Mouse (Mus musculus) macrophage (primary cell): ENCODE data around the gene Ndufb6. TPM values are rescaled to one million over a fixed set of nuclear protein-coding genes. Genes with fewer than 3 reads are reported as not detected.

Source experiments
- H3K27ac ChIP-seq: fragments of 350-480 bp; formaldehyde crosslinking; 2 replicates; pipeline ENCODE4 v1.9.0; 2021
- H3K36me3 ChIP-seq: fragments of 350-480 bp; formaldehyde crosslinking; 2 replicates; pipeline ENCODE4 v1.9.0; 2021; ENCODE audit errors: inconsistent target
- H3K4me3 ChIP-seq: fragments of 350-480 bp; formaldehyde crosslinking; 2 replicates; pipeline ENCODE4 v1.9.0; 2021; ENCODE audit errors: inconsistent target
- H3K79me2 ChIP-seq: fragments of 350-480 bp; formaldehyde crosslinking; 2 replicates; pipeline ENCODE4 v1.9.0; 2021; ENCODE audit errors: inconsistent target
- WGBS: methylation state at CpG from one replicate; pipeline ENCODE4 v1.1.7; 2026; ENCODE audit warnings: inconsistent platforms; ENCODE audit not compliant: missing documents; 5-methylcytosine and 5-hydroxymethylcytosine counted together
- polyA plus RNA-seq: library from polyadenylated mRNA; stranded (reverse); fragments of 250-400 nt; gene quantifications from 3 replicates; pipeline ENCODE4 v1.2.4, GENCODE M21; 2018; ENCODE audit warnings: inconsistent platforms

Ndufb6 gene
- polyA plus RNA-seq, 1 experiment from 2014 or later = 20.0 TPM

GRCm38 (mm10) chr4:40239409-40240271, 39.6 kb downstream of the Ndufb6 start, which contains the start of gene Ddx58:
Gene Ddx58, minus strand, starts transcription at chr4:40239828.
- Histone ChIP-seq H3K79me2 (peaks cover 49% of the 10 kb centered on the region), H3K27ac (peak within 1 kb of the TSS; percentile 82), H3K4me3 (peak within 1 kb of the TSS; percentile 92), H3K36me3 (peaks cover 6% of the 10 kb centered on the region)
- 3% methylated on average over 35 of the region's 35 CpGs for WGBS

DNA sequence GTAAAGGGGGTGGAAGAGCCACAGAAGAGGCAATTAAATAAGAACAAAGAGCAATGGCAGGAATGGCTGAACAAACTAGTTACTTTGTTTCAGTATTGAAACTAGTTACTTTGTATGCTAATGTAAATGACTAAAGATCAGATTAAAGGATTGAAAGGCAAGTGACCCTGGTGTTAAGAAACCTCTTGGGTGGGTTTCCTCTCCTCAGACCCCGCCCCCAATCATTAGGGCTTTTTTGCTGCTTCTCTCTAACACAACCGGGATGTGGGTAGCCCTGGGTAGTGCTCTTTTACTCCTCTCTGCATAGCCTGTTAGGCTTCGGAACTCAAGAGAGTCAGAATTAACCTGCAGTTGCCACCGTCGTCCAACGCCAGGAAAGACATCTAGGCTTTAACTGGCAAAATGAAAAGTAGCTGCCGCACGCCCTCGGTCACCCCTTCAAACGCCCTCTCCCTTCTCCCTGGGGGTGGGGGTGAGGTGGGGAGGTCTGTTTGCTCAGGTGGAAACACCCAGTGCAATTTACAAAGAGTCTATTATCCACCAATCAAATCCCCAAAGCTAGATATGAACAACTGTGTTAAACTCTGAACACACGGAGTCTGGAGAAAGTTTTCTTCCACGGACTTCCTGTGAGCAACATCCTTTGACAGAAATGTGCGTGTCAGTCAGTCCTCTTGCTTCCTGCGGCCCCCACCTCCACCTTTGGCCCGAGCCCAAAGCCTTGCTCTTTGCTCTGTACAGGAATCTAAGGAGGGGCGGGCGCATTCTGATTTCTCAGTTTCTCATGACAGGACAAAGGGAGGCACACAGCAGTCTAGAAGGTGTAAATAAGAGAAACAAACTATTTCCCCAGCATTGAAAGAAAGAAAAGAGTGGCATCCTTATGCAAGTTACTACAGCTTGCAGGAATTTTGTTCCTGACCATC, 40.5 kb downstream of the Ndufb6 start:
- H3K4me3 ChIP-seq = peak overlapping the region; percentile 92
- under 1% methylated on average over 17 of the region's 17 CpGs for WGBS
- H3K36me3 ChIP-seq = peaks cover 14% of the 10 kb centered on the region
- peak overlapping the region; percentile 82 for H3K27ac ChIP-seq
- H3K79me2 ChIP-seq = peaks cover 58% of the 10 kb centered on the region

DNA sequence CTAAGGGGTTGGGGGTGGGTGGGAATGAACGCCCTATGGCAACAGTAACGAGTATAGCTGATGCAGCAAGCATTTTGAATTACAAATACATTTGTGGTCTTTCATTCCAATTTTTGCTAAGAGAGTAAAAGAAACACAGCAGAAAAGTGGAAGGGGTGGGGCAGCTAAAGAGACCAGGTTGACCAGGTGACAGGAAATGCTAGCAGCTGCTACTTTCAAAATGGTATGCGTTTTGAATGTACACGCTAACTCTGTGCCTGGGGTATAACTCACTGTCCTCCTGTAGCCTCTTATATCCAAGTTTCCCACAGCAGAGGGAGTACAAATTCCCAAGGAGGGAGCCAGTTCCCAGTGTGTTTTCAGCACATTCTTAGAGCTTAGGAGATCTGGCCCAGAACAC, 42.4 kb downstream of the Ndufb6 start:
- WGBS = 58% methylated on average over 4 of the region's 4 CpGs
- Histone ChIP-seq H3K36me3 (peaks cover 24% of the 10 kb centered on the region), H3K79me2 (peaks cover 77% of the 10 kb centered on the region), H3K4me3 (no peak overlapping the region), H3K27ac (no peak overlapping the region)

- no peak overlapping the region for H3K4me3 ChIP-seq
- peaks cover 98% of the 10 kb centered on the region for H3K79me2 ChIP-seq
- WGBS = 98% methylated on average over 6 of the region's 6 CpGs
- no peak overlapping the region for H3K27ac ChIP-seq
- peaks cover 47% of the 10 kb centered on the region for H3K36me3 ChIP-seq
Observed at GRCm38 (mm10) chr4:40234256-40234655, 45.0 kb downstream of the Ndufb6 start.

- WGBS = 19% methylated on average over 2 of the region's 7 CpGs
- peaks cover 87% of the 10 kb centered on the region for H3K79me2 ChIP-seq
- H3K27ac ChIP-seq = no peak overlapping the region
- peaks cover 58% of the 10 kb centered on the region for H3K36me3 ChIP-seq
- no peak overlapping the region for H3K4me3 ChIP-seq
Observed at GRCm38 (mm10) chr4:40233062-40233664, 46.1 kb downstream of the Ndufb6 start.

GRCm38 (mm10) chr4:40229723-40230122, 49.5 kb downstream of the Ndufb6 start:
- Histone ChIP-seq H3K27ac (no peak overlapping the region), H3K79me2 (peaks cover 53% of the 10 kb centered on the region)
- 96% methylated on average over 6 of the region's 6 CpGs for WGBS

DNA sequence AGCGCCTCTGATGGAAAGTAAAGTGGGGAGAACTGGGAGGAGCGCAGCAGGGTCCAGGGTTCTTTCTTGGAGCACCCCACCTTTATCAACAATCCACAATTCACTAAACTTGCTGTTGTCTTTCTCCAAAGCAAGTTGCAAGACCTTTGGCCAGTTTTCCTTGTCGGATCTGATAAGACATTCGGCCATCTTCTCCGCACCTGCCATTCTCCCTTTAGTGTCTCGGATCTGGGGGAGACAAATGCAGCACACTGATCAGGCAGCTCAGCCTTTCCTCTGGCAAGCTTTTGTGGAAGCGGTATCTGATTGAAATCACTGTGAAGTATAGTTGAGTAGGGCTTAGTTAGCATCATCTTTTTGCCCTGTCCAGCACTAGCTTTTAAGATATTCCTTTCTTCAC, 51.3 kb downstream of the Ndufb6 start:
- peaks cover 92% of the 10 kb centered on the region for H3K36me3 ChIP-seq
- whole genome bisulfite sequencing = 100% methylated on average over 7 of the region's 7 CpGs
- no peak overlapping the region for H3K27ac ChIP-seq
- H3K79me2 ChIP-seq = peaks cover 35% of the 10 kb centered on the region
- no peak overlapping the region for H3K4me3 ChIP-seq

More at GRCm38 (mm10) chr4:40229723-40230122, 49.5 kb downstream of the Ndufb6 start:
- H3K4me3 ChIP-seq = no peak overlapping the region
- H3K36me3 ChIP-seq = peaks cover 87% of the 10 kb centered on the region

DNA sequence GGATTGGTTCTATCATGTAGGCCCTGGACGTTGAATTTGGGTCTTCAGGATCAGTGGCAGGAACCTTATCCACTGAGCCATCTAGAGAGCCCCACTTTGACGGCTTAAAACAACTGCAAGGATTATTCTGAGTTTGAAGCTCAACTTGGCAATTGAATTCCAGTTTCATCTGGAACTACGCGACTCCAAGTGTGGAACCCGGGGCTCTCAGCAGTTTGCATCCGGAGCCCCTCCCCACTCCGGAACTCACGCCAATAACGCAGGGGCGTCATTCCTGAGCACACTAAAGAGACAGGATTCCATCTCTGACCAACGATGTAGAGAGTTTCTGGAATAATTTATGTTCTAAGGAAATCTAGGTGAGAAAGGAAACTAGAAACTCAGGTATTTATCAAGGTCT, 52.1 kb downstream of the Ndufb6 start:
- Histone ChIP-seq H3K4me3 (no peak overlapping the region), H3K36me3 (peaks cover 93% of the 10 kb centered on the region), H3K27ac (no peak overlapping the region), H3K79me2 (peaks cover 28% of the 10 kb centered on the region)
- WGBS = 96% methylated on average over 11 of the region's 11 CpGs

DNA sequence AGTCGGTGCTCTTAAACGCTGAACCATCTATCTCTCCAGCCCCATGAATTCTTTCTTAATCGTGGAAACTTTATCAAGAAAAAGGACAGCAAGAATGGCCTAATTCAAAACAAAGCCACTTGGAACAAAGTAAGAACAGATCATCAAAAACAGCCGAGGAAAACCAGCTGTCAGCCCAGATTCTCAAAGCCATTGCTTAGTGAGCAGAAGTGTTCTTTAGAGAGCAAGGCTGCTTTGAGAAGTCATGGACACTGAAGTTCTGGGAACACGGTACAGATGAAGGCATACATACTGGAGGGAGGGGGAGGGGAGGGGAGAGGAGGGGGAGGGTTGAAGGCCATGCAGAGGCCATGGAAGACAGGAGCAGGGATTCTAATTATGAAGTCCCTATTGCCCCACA, 53.1 kb downstream of the Ndufb6 start:
- 89% methylated on average over 5 of the region's 5 CpGs for WGBS
- Histone ChIP-seq H3K4me3 (no peak overlapping the region), H3K36me3 (peaks cover 98% of the 10 kb centered on the region), H3K27ac (no peak overlapping the region), H3K79me2 (peaks cover 17% of the 10 kb centered on the region)

DNA sequence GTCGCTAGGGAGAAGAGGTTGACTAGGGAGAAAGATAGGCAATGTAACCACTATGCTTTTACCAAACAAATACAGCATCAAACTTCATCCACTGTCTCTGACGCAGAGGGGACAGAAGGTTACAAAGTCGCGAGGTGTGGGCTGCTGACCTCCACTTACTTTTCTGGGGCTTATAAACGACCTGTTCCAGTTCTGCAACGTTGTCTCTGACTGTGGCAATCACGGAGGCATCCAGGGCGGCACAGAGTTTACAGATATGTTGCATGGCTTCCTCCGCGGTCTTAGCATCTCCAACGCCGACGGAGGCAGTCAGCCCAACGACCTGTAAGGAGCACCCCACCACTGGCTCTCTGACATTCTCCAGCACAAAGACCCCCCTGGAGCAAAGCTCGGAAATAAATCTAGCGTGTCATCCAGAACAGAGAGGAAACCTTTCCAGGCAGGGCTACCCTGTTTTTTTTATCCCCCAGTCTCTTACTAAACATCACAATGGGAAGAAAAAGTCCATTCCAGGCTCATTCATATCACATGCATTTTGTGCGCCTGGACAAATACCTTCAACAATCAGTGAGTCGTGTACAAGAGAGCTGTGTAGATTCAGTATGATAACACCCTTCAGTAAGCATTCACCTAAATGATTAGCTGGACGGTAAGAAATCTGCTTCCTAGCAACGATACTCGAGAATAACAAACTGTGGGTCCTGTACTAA, 57.2 kb downstream of the Ndufb6 start:
- Histone ChIP-seq H3K36me3 (peaks cover 96% of the 10 kb centered on the region), H3K79me2 (no peaks in the 10 kb centered on the region), H3K4me3 (no peak overlapping the region), H3K27ac (no peak overlapping the region)
- WGBS = 88% methylated on average over 21 of the region's 21 CpGs

DNA sequence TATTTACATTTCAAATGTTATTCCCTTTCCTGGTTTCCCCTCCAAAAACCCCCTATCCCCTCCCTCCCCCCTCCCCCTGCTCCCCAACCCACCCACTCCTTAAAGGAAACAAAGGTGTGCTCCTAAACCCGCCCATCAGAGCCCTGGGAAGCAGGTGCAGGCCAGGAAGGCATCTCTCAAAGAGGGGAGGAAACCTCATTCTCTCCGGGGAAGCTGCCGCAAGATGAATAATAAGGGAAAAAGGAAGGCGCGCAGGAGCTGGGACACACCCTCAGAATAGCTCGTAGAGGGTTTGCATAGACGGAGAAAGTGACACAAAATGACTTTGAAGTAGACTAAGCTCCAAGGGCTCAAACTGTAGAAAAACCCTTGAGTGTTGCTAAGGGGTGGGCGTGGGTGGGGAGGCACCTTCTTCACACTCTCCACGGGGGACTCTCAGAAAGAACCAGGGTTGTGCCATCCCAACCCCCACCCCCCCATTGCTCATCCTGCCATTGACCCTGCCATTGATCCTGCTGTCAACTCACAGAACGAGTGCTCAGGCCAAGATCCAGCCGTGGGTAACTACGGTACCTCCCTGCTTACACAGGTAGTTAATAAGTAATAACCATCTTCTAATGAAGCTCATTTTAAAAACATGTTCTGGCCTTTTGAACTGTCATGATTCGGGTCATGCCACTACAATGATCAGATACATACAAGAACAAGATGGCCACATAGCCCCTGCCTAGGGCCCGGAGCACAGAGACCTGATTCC, 58.0 kb downstream of the Ndufb6 start:
- peaks cover 96% of the 10 kb centered on the region for H3K36me3 ChIP-seq
- H3K79me2 ChIP-seq = no peaks in the 10 kb centered on the region
- H3K4me3 ChIP-seq = no peak overlapping the region
- WGBS = 87% methylated on average over 11 of the region's 14 CpGs
- no peak overlapping the region for H3K27ac ChIP-seq
